Mouse (Mus musculus): ENCODE results near the gene Slc15a2. TPM values are rescaled to one million over a fixed set of nuclear protein-coding genes. Genes with fewer than 3 reads are reported as not detected.
A peak's percentile ranks its signal among the peaks of the same experiment; 100 is the strongest.

Gene Slc15a2
- total RNA-seq, 1 experiment from 2014 or later = 2.6 TPM

DNA sequence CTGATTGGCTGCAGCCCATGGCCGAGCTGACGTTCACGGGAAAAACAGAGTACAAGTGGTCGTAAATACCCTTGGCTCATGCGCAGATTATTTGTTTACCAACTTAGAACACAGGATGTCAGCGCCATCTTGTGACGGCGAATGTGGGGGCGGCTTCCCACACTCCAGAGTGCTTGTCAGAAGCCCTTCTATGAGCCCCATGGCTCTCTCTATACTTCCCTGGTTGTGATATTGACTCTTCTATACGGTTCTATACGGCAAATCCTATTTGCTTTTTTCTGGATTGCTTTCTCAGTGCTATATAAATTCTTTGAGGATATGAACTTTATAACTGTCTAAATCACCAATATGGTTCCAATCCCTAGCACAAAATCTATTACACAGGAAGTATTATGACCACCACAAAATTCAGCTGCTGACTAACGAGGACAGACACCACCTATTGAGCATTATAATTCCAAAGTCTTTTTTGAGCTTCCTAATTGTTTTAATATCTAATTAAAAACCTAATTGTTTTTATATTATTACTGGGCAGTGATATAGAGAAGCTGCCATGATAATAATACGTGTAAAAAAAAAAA, 14.5 kb downstream of the Slc15a2 start:
- DNase-seq = peak; percentile 4

GRCm38 (mm10) chr16:36751979-36752378, 32.8 kb downstream of the Slc15a2 start:
- no peak for DNase-seq

- no peak for DNase-seq
Observed at GRCm38 (mm10) chr16:36747767-36748166, 37.0 kb downstream of the Slc15a2 start.

GRCm38 (mm10) chr16:36747068-36747467, 37.7 kb downstream of the Slc15a2 start:
- no peak for DNase-seq

GRCm38 (mm10) chr16:36743580-36743979, 41.2 kb downstream of the Slc15a2 start:
- DNase-seq = no peak

DNA sequence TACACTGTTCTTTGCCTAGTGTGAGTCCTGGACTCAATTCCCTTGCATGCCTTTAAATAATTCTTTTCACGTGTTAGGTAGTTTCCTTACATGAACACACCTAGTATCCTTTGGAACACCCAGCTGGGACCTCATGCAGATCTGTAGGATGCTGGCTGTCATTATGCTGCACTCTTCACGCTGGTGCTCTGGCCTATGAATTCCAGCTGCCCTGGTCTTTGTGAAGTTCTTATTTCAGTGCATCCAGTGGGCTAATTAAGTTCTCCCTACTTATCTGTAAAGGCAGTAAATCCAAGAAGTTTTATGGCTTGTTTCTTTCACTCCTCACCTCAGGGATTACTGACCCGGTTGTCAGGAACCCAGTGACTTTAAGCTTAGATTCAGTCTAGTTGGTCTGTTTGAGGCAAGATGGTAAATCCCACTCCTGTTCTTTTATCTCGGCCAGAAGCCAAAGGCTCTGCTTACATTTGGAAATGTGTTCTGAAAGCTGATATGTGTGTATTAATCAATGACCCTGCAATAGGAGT, 45.3 kb downstream of the Slc15a2 start:
- DNase-seq = no peak

DNA sequence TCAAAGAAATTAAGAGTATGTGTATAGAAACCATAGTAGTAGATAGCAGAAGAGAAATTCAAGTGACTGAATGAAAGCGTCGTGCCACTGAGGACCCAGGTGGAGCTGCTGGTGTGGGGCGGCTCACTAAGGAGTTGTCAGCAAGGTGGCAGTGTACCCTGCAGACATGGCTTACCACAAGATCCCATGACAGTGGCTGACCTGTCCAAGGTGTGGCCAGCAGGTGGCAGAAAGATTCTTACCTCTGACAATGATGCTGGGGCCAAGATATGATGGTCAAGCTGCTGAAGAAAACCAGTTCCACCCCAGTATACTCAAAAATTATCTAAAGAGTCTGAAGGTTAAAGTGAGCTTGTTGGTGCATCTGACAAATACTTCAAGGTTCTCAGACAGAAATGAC, 49.3 kb downstream of the Slc15a2 start:
- DNase-seq = no peak

GRCm38 (mm10) chr16:36733827-36734226, 50.9 kb downstream of the Slc15a2 start:
- DNase-seq = no peak

DNA sequence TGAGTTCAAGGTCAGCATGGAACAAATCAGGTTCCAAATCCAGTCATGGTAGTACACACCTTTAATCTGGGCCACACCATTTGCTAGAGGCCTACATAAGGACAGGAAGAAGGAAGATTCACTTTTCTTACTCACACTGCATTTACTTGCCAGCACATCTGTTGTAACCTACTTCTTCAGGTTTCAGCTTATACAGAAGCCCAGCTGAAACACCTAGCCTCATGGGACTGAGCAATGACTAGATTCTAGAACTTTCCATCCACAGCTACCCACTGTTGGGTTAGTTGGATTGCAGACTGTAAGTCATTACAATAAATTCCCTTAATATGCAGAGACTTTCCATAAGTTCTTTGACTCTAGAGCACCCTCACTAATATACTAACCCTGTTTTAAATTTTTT, 52.2 kb downstream of the Slc15a2 start:
- no peak for DNase-seq

GRCm38 (mm10) chr16:36728959-36729358, 55.8 kb downstream of the Slc15a2 start:
- DNase-seq = no peak

GRCm38 (mm10) chr16:36723880-36724443, 60.8 kb downstream of the Slc15a2 start:
- no peak for DNase-seq

GRCm38 (mm10) chr16:36722739-36723138, 62.0 kb downstream of the Slc15a2 start:
- no peak for DNase-seq

GRCm38 (mm10) chr16:36720194-36721055, 64.3 kb downstream of the Slc15a2 start:
- DNase-seq = no peak

DNA sequence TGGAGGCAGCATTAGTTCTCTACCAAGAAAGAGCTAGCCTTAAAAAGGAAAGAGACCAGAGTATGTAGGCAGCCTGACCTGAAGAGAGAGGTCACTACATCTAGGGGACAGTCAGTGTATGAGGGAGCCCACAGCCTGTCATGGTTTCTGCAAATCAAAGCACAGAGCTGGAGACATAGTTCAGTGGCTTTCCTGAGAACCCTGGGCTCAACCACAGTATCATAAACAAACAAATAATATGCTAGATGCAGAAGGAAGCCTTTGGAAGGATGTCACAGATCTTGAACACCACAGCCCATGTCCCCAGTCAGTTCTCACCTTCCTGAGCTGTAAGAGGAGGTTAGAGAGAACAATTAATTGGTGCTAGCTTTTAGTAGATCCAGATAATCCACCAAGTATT, 66.1 kb downstream of the Slc15a2 start:
- no peak for DNase-seq

DNA sequence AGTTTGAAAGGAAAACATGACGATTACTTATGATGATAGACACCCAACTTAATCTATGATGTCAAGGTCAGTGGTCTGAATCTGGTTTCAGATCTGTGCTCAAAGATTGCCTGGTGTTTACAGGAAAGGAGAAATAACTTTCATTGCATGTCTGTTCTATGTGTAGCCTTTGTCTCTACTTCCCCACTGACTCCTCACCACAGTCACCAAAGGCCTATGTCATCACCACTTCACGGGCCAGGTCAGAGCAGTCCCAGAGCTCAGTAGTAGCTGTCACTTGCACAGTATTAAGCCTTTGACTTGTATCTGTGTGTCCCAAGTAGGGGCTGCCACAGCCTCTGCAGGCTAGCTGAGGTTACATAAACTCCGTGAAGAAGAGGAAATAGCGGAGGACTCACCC, 67.3 kb downstream of the Slc15a2 start:
- DNase-seq = no peak

DNA sequence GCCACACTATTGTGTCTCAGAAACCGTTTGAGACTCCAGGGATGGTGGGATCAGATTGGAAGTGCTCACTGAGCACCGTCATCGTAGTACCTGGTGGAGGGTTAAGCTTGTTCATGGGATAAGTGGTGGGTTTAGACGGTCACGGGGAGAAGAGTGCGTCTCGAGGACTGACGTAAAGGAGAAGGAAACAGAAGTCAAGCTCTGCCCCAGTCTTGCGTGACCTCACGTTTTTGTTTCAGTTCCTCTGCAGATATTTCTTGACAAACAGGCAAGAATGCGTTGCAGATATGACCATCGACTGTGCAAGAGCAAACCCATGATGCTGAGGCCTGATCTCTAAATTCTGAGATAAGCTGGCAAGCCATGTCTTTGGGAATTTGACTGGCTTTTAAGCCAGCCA, 73.0 kb downstream of the Slc15a2 start:
- no peak for DNase-seq

GRCm38 (mm10) chr16:36710794-36711193, 74.0 kb downstream of the Slc15a2 start:
- no peak for DNase-seq

GRCm38 (mm10) chr16:36709405-36709804, 75.4 kb downstream of the Slc15a2 start:
- DNase-seq = no peak

DNA sequence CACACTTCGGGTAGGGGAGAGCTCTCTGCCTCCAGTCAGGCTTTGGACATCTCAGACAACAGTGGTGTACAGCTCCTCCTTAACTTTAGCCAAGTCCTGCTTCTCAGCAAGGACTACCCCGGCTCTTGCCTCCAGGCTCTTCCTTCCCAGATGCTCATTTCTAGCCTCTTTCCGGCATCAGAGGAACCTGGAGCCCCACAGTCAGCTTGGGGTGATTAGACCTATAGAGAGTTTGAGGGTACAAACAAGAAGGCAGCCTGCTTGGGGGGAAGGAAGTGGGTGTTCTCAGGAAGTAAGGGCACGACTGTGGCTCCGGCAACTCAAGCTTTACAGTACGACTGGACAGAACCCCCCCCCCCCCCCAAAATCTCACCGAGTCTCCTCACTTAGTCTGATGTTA, 76.0 kb downstream of the Slc15a2 start:
- no peak for DNase-seq

DNA sequence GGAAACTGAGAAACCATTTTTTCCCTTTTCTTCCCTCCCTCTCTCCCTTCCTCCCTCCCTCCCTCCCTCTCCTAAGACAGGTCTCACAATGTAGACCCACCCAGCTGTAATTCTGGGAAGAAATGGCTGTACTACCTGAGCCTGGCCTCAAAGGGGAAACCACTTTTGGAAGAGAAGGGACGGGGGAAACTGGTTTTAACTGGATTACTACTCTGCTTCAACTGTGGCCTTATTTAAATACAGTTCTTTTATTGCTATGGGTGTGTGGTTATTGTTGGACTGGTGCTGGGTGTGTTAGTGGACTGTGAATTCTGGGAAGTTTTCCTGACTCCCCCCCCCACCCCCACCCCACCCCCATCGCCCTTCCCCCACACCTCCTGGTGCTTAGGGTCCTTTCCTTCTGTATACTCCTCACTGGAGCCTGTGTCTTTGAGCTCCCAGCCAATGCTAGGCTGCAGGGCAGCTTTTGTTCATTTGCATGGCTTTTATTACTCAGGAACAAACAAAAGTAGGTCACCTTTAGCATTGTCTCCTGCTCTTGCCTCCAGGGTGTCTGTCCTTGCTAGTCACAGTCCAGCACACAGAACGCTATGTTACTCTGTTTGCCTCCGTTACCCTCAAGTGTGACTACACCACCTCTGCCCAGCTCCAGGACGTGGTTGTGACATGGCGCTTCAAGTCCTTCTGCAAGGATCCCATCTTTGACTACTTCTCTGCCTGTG, 76.9 kb downstream of the Slc15a2 start:
- no peak for DNase-seq

GRCm38 (mm10) chr16:36700484-36700883, 84.3 kb downstream of the Slc15a2 start:
- DNase-seq = no peak
